Mouse (Mus musculus) olfactory bulb, adult 2 months (tissue): ENCODE results near the gene Vps18.

ENCODE experiments used
- CTCF ChIP-seq: fragments of 200-500 bp; IDR thresholded peaks from 2 replicates; pipeline ENCODE4 v1.5.1; 2012; ENCODE audit warnings: low read depth, mild to moderate bottlenecking, low read length, moderate library complexity; ENCODE audit not compliant: insufficient read depth
- POLR2A ChIP-seq: fragments of 200-500 bp; IDR thresholded peaks from 2 replicates; pipeline ENCODE4 v1.6.1; 2012; ENCODE audit warnings: mild to moderate bottlenecking, low read depth, low read length, moderate library complexity; ENCODE audit not compliant: insufficient read depth

GRCm38 (mm10) chr2:119298839-119299238 is 10.3 kb downstream of the Vps18 start:
- TF ChIP-seq POLR2A (no peak), CTCF (no peak)
